Mouse (Mus musculus) MEL (cell line): ENCODE data around the gene Deup1.

Experiments used
- CTCF ChIP-seq, 3 experiments: IDR thresholded peaks in 2 of 3; conservative IDR thresholded peaks in 1 of 3; 2 replicates each; pipeline ENCODE4 v1.5.1; 2011 to 2012; ENCODE audit warnings: low read length in 3 of 3, low read depth in 2 of 3, mild to moderate bottlenecking in 2 of 3, improper control_type of control experiment in 1 of 3, inconsistent platforms in 1 of 3, mixed read lengths in 1 of 3, moderate library complexity in 1 of 3; ENCODE audit not compliant: control insufficient read depth in 1 of 3, insufficient read depth in 1 of 3, poor library complexity in 1 of 3, severe bottlenecking in 1 of 3
- ETS1 ChIP-seq: IDR thresholded peaks from 2 replicates; pipeline ENCODE4 v1.6.1; 2012; ENCODE audit warnings: low read depth, mild to moderate bottlenecking, inconsistent platforms, low read length, improper control_type of control experiment, moderate library complexity
- GATA1 ChIP-seq: IDR thresholded peaks from 2 replicates; pipeline ENCODE4 v1.6.1; 2011; ENCODE audit warnings: low read depth, low read length, improper control_type of control experiment
- MAX ChIP-seq: IDR thresholded peaks from 2 replicates; pipeline ENCODE4 v1.6.1; 2011; ENCODE audit warnings: low read length, improper control_type of control experiment
- POLR2A ChIP-seq, 2 experiments: IDR thresholded peaks; 2 replicates each; pipeline ENCODE4 v1.6.1; 2011 to 2012; ENCODE audit warnings: low read length in 2 of 2, mild to moderate bottlenecking in 2 of 2, control low read depth in 1 of 2, improper control_type of control experiment in 1 of 2, low read depth in 1 of 2, moderate library complexity in 1 of 2; ENCODE audit not compliant: control insufficient read depth in 1 of 2, insufficient read depth in 1 of 2, poor library complexity in 1 of 2
- USF1 ChIP-seq: IDR thresholded peaks from 2 replicates; pipeline ENCODE4 v1.6.1; 2014; ENCODE audit warnings: low read depth, mild to moderate bottlenecking, inconsistent platforms, low read length, improper control_type of control experiment, moderate library complexity

- TF ChIP-seq CTCF (IDR thresholded peaks at IDR 0.05 in 2 of 3, conservative IDR thresholded peaks at IDR 0.05 in 1 of 3; ENCODE audit: control insufficient read depth in 1 of 3, insufficient read depth in 1 of 3, low read depth in 2 of 3, low read length in 3 of 3, poor library complexity in 1 of 3, severe bottlenecking in 1 of 3) (no peak), ETS1 (no peak), POLR2A (IDR thresholded peaks at IDR 0.05; ENCODE audit: control insufficient read depth in 1 of 2, insufficient read depth in 1 of 2, low read depth in 1 of 2, low read length in 2 of 2, poor library complexity in 1 of 2) (no peak), USF1 (no peak), MAX (no peak), GATA1 (no peak)
Measured at GRCm38 (mm10) chr9:15522887-15523286, 104.8 kb downstream of the Deup1 start.
